Mouse (Mus musculus) layer of hippocampus, adult 8-10 months (tissue): ENCODE data around the gene Pabpc4. TPM values are rescaled to one million over a fixed set of nuclear protein-coding genes. Genes with fewer than 3 reads are reported as not detected.
A peak's percentile ranks its signal among the peaks of the same experiment; 100 is the strongest.
"Not testable (repeated sequence)": the region's sequence is repeated elsewhere in the genome, so short reads cannot be mapped to it uniquely, and the experiment has no call there.

Experiments used
- DNase-seq, 2 experiments: peaks; one replicate each; pipeline ENCODE4 v3.0.0; 2022; ENCODE audit warnings: low spot score in 2 of 2
- total RNA-seq, 4 experiments: library from RNA; stranded (reverse); gene quantifications; 2 replicates each; pipeline ENCODE4 v1.2.4; 2022

Pabpc4 gene
- total RNA-seq, 4 experiments from 2014 or later, result 40.2 to 45.7 (median 44.2) TPM

GRCm38 (mm10) chr4:123297195-123297960, 35.2 kb downstream of the Pabpc4 start:
- no peak for DNase-seq

GRCm38 (mm10) chr4:123298226-123298625, 36.1 kb downstream of the Pabpc4 start:
- no peak for DNase-seq

- DNase-seq, result no peak
Measured at GRCm38 (mm10) chr4:123298980-123299670, 37.0 kb downstream of the Pabpc4 start.

- DNase-seq, result no peak
Measured at GRCm38 (mm10) chr4:123305789-123306188, 43.6 kb downstream of the Pabpc4 start.

GRCm38 (mm10) chr4:123306999-123307398, 44.8 kb downstream of the Pabpc4 start:
- DNase-seq, result peak in 1 of 2 experiments; percentile 32

GRCm38 (mm10) chr4:123308292-123308691, 46.1 kb downstream of the Pabpc4 start:
- no peak for DNase-seq

GRCm38 (mm10) chr4:123311845-123312244, 49.7 kb downstream of the Pabpc4 start:
- DNase-seq, result no peak

- DNase-seq, result no peak
Measured at GRCm38 (mm10) chr4:123313010-123313409, 50.9 kb downstream of the Pabpc4 start.

GRCm38 (mm10) chr4:123314497-123314896, 52.3 kb downstream of the Pabpc4 start:
- no peak for DNase-seq

- DNase-seq, result not testable (repeated sequence)
Measured at GRCm38 (mm10) chr4:123322910-123323309, 60.8 kb downstream of the Pabpc4 start.

- DNase-seq, result no peak
Measured at GRCm38 (mm10) chr4:123323534-123323933, 61.4 kb downstream of the Pabpc4 start, which contains the start of gene Oxct2a. Gene Oxct2a, minus strand, starts transcription at chr4:123323634.

GRCm38 (mm10) chr4:123326087-123326486, 63.9 kb downstream of the Pabpc4 start:
- DNase-seq, result no peak

GRCm38 (mm10) chr4:123327630-123328029, 65.5 kb downstream of the Pabpc4 start:
- DNase-seq, result no peak

- no peak for DNase-seq
Measured at GRCm38 (mm10) chr4:123328946-123329345, 66.8 kb downstream of the Pabpc4 start.

GRCm38 (mm10) chr4:123331326-123331725, 69.2 kb downstream of the Pabpc4 start:
- no peak for DNase-seq

- DNase-seq, result not testable (repeated sequence)
Measured at GRCm38 (mm10) chr4:123331961-123332360, 69.8 kb downstream of the Pabpc4 start.

GRCm38 (mm10) chr4:123333151-123333550, 71.0 kb downstream of the Pabpc4 start:
- DNase-seq, result no peak

- no peak for DNase-seq
Measured at GRCm38 (mm10) chr4:123334177-123334576, 72.0 kb downstream of the Pabpc4 start.

- not testable (repeated sequence) for DNase-seq
Measured at GRCm38 (mm10) chr4:123335244-123335643, 73.1 kb downstream of the Pabpc4 start.

GRCm38 (mm10) chr4:123335796-123336585, 73.8 kb downstream of the Pabpc4 start:
- no peak for DNase-seq

GRCm38 (mm10) chr4:123337693-123338092, 75.5 kb downstream of the Pabpc4 start:
- DNase-seq, result no peak

- no peak for DNase-seq
Measured at GRCm38 (mm10) chr4:123340232-123340631, 78.1 kb downstream of the Pabpc4 start.
